Mouse (Mus musculus) ES-Bruce4 (cell line): ENCODE results near the gene Chic2. TPM values are rescaled to one million over a fixed set of nuclear protein-coding genes. Genes with fewer than 3 reads are reported as not detected.

ENCODE experiments used
- H3K27ac ChIP-seq: 2 replicates; pipeline ENCODE4 v1.5.1; 2012; ENCODE audit warnings: low read length, inconsistent platforms; ENCODE audit not compliant: insufficient read depth
- H3K27me3 ChIP-seq: 2 replicates; pipeline ENCODE4 v1.6.1; 2012; ENCODE audit warnings: mild to moderate bottlenecking, low read length, inconsistent platforms; ENCODE audit not compliant: control insufficient read depth, poor library complexity, insufficient read depth, severe bottlenecking
- H3K36me3 ChIP-seq: 2 replicates; pipeline ENCODE4 v1.6.1; 2012; ENCODE audit warnings: inconsistent platforms, mild to moderate bottlenecking, low read length, moderate library complexity; ENCODE audit not compliant: control insufficient read depth, poor library complexity, insufficient read depth, severe bottlenecking
- H3K4me1 ChIP-seq: one replicate; pipeline ENCODE4 v1.8.1; 2011; ENCODE audit warnings: low read length; ENCODE audit not compliant: control insufficient read depth, insufficient read depth
- H3K4me3 ChIP-seq: 2 replicates; pipeline ENCODE4 v1.5.1; 2011; ENCODE audit warnings: low read depth, mild to moderate bottlenecking, low read length
- H3K9ac ChIP-seq: 2 replicates; pipeline ENCODE4 v1.6.1; 2012; ENCODE audit warnings: low read depth, mild to moderate bottlenecking, inconsistent platforms; ENCODE audit not compliant: poor library complexity, severe bottlenecking
- H3K9me3 ChIP-seq: replicated peaks from 2 replicates; pipeline ENCODE4 v1.6.1; 2012; ENCODE audit warnings: mild to moderate bottlenecking, low read length, inconsistent platforms; ENCODE audit not compliant: control insufficient read depth, poor library complexity, insufficient read depth, severe bottlenecking
- CTCF ChIP-seq: IDR thresholded peaks from one replicate; pipeline ENCODE4 v1.8.1; 2011; ENCODE audit warnings: low read depth, low read length
- EP300 ChIP-seq: IDR thresholded peaks from 2 replicates; pipeline ENCODE4 v1.6.1; 2011; ENCODE audit warnings: low read depth, low read length; ENCODE audit not compliant: insufficient read depth
- POLR2A ChIP-seq: IDR thresholded peaks from one replicate; pipeline ENCODE4 v1.8.1; 2011; ENCODE audit warnings: low read length; ENCODE audit not compliant: insufficient read depth
- polyA plus RNA-seq: library from polyadenylated mRNA; stranded (reverse); fragments of >200 nt; gene quantifications from 2 replicates; pipeline ENCODE4 v1.2.4, GENCODE M21; 2011; ENCODE audit warnings: low read depth; ENCODE audit not compliant: missing spikeins, insufficient read depth, insufficient read length

Chic2 gene
- polyA plus RNA-seq, 1 experiment, result 23.7 TPM

GRCm38 (mm10) chr5:74962771-74963170 lies 81.8 kb downstream of the Chic2 start:
- no peak overlapping the region for H3K4me3 ChIP-seq
- TF ChIP-seq POLR2A (no peak), EP300 (no peak), CTCF (no peak)
- no peaks in the 10 kb centered on the region for H3K4me1 ChIP-seq
- H3K27ac ChIP-seq, result no peak overlapping the region
- H3K36me3 ChIP-seq, result no peaks in the 10 kb centered on the region
- H3K9me3 ChIP-seq, result no peaks in the 10 kb centered on the region
- H3K27me3 ChIP-seq, result no peaks in the 10 kb centered on the region
- no peak overlapping the region for H3K9ac ChIP-seq

- TF ChIP-seq CTCF (peak; percentile 35), EP300 (no peak), POLR2A (no peak)
- Histone ChIP-seq H3K27me3 (no peaks in the 10 kb centered on the region), H3K36me3 (no peaks in the 10 kb centered on the region), H3K4me1 (no peaks in the 10 kb centered on the region), H3K27ac (no peak overlapping the region), H3K4me3 (no peak overlapping the region), H3K9me3 (no peaks in the 10 kb centered on the region), H3K9ac (no peak overlapping the region)
Observed at GRCm38 (mm10) chr5:74960840-74961543, 83.6 kb downstream of the Chic2 start.

- H3K4me3 ChIP-seq, result no peak overlapping the region
- no peak overlapping the region for H3K27ac ChIP-seq
- no peaks in the 10 kb centered on the region for H3K9me3 ChIP-seq
- H3K27me3 ChIP-seq, result no peaks in the 10 kb centered on the region
- no peaks in the 10 kb centered on the region for H3K36me3 ChIP-seq
- H3K4me1 ChIP-seq, result no peaks in the 10 kb centered on the region
- no peak for TF ChIP-seq POLR2A
- TF ChIP-seq EP300, result no peak
- TF ChIP-seq CTCF, result no peak
- no peak overlapping the region for H3K9ac ChIP-seq
Observed at GRCm38 (mm10) chr5:74960306-74960705, 84.3 kb downstream of the Chic2 start.

DNA sequence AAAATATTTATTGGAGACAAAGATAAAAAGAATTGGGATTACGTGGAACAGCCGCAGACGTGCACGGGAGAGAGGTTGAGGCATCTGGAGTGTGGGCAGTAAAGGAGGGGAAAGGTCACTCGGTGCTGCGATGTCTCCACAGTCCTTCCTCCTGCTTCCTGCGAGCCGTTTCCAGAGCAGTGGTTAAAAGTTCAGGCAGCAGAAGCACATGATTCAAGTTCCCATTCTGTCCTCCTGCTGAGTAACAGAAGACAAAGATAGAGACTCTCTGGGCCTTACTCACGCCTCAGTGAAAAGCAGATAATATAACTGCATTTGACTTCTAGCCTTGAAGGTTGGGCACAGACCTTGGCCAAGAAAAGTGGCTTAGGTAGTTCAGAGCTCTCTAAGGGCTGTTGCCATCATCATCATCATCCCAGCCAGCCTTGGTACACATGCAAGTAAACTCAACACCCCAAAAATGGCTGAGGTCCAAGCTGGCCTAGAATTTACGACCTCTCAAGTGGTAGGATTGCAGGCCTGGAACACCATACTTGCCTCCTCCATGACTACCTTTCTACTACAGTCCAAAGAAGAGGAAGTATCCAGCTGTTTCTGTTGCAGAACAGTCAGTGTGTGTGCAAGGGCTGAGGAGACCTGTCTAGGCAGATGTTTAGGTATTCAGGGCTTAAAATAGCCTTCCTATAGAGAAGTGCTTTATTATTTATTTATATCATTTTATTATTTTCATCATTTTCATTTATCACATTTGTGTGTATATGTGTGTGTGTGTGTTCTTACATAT lies 87.1 kb downstream of the Chic2 start:
- TF ChIP-seq CTCF (no peak), POLR2A (no peak), EP300 (no peak)
- no peak overlapping the region for H3K9ac ChIP-seq
- H3K4me1 ChIP-seq, result peaks cover 4% of the 10 kb centered on the region
- no peaks in the 10 kb centered on the region for H3K36me3 ChIP-seq
- no peak overlapping the region for H3K4me3 ChIP-seq
- H3K27ac ChIP-seq, result no peak overlapping the region
- no peaks in the 10 kb centered on the region for H3K9me3 ChIP-seq
- H3K27me3 ChIP-seq, result 0 out of 2 replicates have a peak, but pooled peaks cover 5% of the 10 kb centered on the region

GRCm38 (mm10) chr5:74956335-74956734 lies 88.2 kb downstream of the Chic2 start:
- H3K4me3 ChIP-seq, result no peak overlapping the region
- H3K36me3 ChIP-seq, result no peaks in the 10 kb centered on the region
- H3K27ac ChIP-seq, result no peak overlapping the region
- no peak overlapping the region for H3K9ac ChIP-seq
- peaks cover 4% of the 10 kb centered on the region for H3K4me1 ChIP-seq
- no peak for TF ChIP-seq POLR2A
- no peak for TF ChIP-seq EP300
- TF ChIP-seq CTCF, result no peak
- H3K9me3 ChIP-seq, result no peaks in the 10 kb centered on the region
- peaks cover 13% of the 10 kb centered on the region; the same call in 1 of the 2 replicates for H3K27me3 ChIP-seq

GRCm38 (mm10) chr5:74955565-74955964 lies 89.0 kb downstream of the Chic2 start:
- Histone ChIP-seq H3K9ac (no peak overlapping the region), H3K9me3 (no peaks in the 10 kb centered on the region), H3K36me3 (no peaks in the 10 kb centered on the region), H3K4me1 (peaks cover 4% of the 10 kb centered on the region), H3K4me3 (no peak overlapping the region), H3K27ac (no peak overlapping the region), H3K27me3 (peaks cover 18% of the 10 kb centered on the region)
- TF ChIP-seq EP300 (no peak), POLR2A (no peak), CTCF (no peak)
